Mouse (Mus musculus): Measurements from ENCODE around the gene Ube4a.

Ube4a gene

DNA sequence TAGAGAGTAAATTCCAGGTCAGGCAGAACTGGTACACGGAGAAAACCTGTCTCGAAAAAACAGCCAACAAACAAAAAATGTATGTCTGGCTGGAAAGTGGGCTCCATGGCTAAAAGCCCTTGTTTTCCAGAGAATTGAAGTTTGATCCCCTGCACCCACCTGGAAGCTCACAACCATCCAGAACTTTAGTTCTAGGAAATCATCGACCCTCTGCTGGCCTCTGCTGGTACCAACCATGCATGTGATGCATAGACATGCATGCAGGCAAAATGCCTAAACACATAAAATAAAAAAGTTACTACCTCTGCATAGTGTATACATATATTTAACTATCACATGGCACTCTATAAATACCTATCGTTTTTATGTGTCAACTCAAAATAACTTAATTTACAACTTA, 65.0 kb downstream of the Ube4a start:
- no peak for DNase-seq (ENCODE audit: extremely low spot score, low spot score)

DNA sequence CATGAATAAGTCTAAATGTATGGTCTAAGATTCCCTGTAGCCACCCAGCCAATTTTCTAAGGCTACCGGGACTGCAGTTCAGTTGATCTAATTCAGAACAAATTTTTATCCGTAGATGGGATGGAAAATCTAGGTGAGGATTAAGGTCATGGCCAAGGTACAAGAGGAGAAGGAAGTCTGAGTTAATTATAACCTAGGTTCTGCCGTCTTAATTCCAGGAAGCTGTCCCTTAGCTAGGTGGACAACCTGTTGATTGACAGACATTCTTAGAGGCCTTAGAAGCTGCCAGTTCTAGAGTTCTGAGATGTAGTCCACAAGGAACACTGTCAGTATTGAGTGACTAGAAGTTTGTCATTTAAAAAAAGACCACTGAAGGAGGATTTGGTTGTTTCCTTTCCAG, 65.7 kb downstream of the Ube4a start:
- no peak for DNase-seq (ENCODE audit: extremely low spot score, low spot score)

DNA sequence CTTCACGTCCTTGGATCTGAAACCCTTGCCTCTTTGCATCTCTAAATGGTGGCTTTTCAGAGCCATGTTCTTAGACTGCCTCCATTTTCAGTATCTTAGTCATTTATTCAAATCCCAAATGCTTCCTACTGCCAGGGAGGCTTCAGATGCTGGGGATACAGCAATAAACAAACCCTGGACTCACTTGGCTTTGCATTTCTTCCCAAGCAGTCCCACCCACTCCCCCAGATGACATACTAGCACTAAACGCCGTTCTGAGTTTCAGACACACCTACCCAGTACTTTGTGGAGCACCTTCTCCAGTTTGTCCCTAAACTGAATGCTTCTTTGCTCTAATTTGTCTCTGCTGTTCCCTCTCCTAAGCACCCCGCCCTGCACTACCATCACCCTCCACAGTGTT, 68.4 kb downstream of the Ube4a start:
- no peak for DNase-seq (ENCODE audit: extremely low spot score, low spot score)

DNA sequence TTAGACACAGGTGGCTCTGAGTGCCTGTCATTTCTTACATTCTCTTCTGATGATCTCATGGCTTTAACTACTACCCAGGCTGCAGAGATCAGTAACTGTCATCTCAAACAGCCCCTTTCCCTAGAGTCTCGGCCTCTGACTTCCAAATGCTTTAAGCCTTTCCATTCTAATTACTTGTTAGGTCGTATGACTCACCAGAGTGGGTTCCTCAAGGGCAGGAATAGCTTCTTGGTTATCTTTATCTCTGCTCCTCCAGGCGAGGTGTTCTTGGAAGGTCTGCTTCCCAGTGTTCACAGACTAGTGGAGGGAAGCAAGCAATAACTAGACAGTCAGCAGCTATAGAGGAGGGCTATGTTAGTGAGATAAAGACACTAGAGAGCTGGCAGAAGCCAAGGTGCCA, 72.7 kb downstream of the Ube4a start:
- no peak for DNase-seq (ENCODE audit: extremely low spot score, low spot score)

DNA sequence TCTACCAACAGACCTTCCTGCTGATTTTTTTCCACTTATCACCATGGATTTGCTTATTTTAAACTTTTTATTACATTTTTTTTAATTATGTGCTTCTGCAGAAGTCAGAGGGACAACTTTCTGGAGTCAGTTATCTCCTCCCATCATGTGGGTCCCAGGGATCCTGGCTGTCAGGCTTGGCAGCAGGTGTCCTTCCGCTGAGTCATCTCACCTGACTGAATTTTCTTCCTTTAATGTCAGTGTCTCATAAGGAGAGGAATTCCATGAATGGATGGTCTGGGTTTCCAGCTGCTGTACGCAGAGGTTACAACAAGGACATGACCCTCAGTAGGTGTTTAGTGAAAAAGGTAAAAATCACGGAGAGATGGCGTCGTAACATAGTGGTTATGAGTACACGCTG, 74.2 kb downstream of the Ube4a start:
- DNase-seq (ENCODE audit: extremely low spot score, low spot score): no peak

DNA sequence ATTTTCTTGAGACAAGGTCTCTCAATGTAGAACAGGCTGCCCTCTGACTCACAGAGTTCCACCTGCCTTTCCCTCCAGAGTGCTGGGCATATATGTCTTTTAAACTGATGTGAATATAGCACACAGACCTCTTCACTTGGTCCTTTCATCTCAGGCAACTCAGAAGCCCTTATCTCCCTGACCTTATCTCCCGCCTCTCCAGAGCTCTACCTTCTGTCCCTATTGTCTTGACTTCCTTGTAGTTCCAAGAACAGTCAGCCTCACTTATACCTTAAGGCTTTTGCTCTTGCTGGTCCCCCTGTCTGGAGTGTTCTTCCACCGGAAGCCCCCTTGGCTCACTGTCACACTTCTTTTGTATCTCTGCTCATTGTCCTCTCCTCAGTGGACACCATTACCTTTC, 75.3 kb downstream of the Ube4a start:
- DNase-seq (ENCODE audit: extremely low spot score, low spot score): no peak

DNA sequence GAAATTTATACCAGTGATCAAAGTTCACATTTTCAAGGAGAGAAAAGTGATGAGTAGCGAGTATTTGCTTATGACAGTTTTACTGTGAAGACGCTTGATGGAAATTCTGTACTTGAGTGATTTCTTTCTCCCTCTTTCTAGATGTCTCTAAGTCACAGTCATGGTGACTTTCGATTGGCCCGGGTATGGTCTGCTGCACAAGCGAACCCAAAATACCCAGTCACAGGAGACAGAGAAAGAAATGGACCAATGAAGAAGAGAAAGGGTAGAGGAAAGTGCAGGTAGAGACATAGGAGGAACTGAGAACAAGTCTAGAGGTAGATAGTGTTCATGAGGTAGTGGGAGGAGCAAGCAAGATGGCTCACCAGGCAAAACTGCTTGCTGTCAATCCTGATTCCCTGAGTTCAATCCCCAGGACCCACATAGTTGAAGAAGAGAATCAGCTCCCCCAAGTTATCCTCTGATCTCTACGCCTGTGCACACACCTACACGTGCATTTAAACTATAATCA, 77.2 kb downstream of the Ube4a start:
- no peak for DNase-seq (ENCODE audit: extremely low spot score, low spot score)

DNA sequence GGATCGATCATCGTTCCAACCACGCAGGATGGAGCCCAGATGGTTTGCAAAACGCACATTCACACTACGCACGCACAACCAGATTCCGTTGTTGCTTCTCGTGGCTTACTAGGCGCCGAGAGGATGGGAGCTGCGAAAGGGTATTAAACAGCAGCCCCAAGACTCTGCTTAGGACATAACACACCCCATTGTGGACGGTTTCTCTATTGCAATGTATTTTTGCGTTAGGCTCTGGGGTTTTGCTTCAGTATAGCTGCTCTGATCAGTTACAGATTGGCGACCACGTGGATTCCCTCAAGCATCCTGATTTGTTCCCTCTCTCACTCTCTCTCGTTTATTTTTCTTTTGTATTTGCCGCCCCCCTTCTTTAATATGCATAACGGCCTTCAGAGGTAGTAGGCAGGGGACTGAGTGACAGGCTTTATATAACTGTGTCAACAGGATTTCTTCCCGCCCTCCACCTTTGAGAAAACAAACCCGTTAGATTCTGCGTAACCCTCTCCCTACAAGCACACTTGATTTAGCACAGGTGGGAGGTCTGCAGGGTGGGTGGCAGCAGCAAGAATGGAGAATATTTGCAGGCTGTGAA, 82.3 kb downstream of the Ube4a start:
- peak; percentile 24 for DNase-seq (ENCODE audit: extremely low spot score, low spot score)

DNA sequence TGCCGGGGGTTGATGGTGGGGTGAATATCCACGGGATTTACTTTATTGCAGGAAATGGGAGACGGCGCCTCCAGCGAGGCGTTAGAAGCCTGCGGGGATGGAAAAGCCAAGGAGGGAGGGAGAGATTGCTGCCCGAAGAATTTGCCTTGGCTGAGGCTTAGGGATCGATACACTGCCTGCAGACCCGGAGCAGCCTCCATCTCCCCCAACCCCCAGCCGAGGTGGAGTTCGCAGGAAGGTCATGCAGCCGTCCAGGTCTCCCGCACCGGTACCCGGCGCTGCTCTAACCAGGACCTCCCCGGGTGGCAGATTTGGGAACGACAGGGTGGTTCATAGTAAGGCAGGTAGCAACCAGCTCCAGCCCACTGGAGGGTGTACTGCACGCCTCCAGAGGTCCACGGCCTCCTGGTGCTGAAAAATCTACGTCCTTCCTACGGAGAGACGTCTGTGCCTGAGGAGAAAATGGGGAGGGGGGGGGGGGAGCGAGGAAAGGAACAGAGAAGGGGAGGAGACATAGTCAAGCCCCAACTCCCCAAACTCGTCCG, 82.9 kb downstream of the Ube4a start:
- DNase-seq (ENCODE audit: extremely low spot score, low spot score): peak; percentile 78

DNA sequence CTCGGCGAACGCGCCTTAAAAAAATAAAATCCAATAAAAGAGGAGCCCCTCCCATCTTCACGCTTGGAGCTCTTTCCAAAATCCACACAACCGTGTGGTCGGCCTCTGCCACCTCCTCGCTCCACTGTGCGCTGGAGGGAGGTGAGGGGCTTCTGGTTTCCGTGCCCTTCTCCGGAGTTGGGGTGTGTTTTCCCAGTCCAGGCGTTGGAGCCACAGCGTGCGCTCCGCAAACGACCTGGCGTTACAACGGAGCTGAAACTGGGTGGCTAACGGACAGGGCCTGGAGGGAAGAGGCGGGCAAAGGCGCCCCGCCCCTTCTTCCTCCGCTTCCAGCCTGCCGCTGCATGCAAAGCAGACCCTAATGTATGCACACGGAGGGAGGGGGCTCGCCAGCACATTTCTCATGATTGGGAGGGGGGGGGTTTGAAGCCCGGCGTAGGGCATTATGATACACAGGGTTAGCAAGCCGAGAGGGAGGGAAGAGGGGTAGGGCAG, 83.4 kb downstream of the Ube4a start:
- DNase-seq (ENCODE audit: extremely low spot score, low spot score): peak; percentile 89

DNA sequence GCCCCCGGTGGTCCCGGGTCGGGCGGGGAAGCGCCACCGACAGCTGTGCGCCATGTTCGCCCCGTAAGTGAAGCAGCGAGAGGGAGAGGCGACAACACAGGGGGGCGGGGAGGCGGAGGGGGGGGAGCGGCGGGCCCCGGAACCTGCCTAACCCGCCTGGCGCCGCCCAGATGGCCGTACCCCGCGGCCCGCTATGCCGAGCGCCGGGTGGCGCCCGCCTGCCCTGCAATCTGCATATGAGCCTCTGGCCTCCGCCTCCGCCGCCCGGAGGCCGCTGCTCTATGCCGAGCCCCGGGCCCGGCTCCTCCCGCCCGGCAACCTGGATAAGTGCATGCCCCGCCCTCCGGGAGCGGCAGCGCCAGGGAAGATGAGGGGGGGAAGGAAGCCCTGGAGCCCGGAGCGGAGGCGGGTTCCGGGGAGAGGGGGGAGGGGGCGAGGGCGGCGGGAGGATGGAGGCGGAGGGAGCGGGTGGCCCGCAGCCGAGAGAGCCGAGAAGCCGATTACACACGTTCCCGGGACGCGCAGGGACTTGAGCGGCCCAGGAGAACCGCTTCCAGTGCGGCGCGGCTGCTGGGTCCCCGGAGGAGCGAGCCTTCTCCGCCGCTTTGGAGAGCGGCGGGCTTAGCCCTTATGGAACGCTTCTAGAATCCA, 84.1 kb downstream of the Ube4a start, which contains the start of gene Kmt2a:
Gene Kmt2a (minus strand): TSS at position 76 of the 651 bp plus-strand sequence.
- DNase-seq (ENCODE audit: extremely low spot score, low spot score): peak; percentile 99

DNA sequence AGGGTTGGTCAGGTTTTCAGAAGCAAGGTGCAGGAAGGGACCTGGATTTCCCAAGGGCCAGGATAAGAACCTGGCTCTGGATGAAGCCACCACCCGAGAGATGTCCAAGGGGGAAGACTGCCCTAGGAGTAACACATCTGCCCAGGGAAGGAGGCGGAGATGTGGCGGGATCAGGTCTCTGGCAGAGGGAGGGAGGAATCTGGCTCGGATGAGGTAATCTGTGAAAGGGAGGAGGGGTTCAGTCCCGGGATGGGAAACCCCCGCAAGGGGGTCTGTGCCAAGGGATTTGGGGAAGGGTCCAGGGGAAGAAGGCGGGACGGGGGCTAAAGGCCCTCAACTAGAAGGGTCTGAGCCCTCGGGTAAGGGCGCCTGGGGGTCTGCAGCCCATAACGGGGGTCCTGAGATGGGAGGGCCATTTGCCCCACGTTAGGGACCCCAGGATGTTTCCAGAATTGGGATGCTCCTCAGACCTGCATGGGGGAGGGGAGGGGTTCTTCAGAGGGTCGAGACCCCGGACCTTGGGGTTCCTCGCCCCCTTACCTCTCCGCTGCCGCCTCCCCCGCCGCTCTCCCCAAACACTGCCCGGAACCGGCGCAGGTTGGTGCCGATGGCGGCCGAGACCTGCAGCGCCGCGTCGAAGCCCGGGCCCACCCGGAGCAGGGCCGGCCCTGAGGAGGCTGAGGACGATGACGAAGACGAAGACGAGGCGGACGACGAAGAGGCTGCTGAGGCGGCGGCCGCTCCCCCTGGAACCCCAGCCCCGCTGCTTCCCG, 84.9 kb downstream of the Ube4a start:
- peak; percentile 50 for DNase-seq (ENCODE audit: extremely low spot score, low spot score)

DNA sequence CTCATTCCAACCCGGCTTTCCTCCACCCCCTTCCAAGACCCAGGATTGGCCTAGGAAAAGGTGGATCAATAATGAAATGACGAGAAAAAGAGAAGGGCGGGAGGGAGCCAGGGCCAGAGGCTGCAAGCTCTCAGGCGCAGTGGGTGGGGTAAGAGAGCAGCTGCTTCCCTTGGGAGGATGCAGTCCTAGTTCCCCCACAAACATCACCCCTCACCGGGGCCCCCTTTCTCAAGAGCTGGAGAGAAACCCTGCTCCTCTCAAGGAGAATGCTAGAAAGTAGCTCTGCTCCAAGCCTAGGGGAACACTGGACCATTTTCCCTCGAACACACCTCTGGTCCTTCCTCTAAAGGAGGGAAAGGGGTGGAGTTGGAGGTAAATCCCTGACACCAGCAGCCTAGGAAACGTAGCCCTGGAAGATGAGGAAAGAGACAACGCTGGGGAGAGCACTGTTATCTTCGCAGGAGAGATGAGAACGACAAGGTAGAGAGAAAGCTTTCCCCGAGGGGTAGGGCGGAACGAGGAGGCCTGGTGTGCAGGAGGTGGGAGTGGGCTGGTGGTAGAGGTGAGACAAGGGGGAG, 85.6 kb downstream of the Ube4a start:
- DNase-seq (ENCODE audit: extremely low spot score, low spot score): peak; percentile 23

DNA sequence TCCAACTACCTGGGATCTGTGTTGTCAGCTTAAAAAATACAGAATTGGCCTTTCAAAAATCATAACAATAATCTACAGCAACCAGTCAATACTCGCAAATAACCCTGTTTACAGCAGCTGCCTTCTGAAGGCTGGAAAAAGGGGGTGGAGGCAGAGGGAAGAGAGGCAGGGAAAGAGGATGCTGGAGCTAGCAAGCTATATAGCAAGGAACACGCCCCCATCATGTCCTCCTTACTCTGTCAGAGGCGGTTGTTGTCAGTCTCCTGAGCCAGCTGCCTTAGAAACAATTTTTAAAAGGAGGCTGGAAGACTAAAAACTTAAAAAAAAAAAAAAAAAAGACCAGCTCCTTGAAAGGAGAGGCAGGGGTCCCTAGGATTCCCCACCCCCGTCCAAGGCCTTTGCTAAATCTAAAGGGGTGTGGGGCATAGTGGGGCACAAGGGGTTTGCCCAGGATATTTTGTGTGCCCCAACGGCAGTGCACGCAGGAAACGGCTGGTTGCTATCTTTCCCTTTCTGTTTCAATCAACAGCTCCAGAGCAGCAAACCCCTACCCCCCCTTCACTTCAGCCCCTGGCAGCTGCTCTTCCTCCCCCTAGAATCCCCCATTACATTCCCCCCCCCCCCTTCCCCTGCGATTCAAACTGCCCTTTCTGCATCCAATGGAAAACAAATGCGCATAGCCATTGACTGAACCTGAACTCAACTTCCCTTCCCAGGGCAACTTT, 86.5 kb downstream of the Ube4a start:
- peak; percentile 15 for DNase-seq (ENCODE audit: extremely low spot score, low spot score)

DNA sequence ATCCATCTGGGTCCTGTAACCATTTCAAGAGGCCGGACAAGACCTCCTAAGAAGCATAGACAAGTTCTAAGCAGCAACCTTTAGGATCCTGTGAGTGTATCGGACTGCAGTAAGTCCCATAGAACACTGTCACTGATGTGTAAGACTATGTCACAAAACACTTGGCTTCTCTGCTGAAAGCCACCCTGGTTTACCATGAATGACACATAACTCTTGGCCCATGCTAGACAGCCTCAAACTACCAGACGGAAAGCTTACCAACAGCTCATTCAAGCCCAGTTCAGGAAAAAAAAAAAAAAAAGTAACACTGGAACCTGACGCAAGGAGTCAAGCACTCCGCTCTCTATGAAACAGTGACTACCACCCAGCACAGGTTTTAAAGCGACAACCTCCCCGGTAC, 87.7 kb downstream of the Ube4a start:
- DNase-seq (ENCODE audit: extremely low spot score, low spot score): no peak

DNA sequence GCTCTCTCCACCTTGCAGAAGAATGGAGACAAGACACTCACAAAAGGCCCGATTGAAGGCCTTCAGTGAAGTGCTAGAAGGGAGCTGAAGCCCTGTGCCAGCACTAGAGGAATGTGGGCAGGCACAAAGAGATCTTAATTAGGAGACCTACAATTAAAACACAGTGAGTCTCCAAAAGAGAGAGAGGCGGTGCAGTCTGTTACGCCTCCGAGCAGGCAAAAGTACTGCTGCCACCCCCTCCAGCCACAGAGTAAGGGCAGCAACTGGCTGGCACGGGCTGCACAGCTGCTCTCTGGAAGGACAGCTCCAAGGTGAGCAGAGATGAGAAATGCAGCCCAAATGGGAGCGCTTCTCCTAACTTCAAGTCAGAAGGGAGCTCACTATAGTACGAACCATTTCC, 89.9 kb downstream of the Ube4a start:
- DNase-seq (ENCODE audit: extremely low spot score, low spot score): no peak

DNA sequence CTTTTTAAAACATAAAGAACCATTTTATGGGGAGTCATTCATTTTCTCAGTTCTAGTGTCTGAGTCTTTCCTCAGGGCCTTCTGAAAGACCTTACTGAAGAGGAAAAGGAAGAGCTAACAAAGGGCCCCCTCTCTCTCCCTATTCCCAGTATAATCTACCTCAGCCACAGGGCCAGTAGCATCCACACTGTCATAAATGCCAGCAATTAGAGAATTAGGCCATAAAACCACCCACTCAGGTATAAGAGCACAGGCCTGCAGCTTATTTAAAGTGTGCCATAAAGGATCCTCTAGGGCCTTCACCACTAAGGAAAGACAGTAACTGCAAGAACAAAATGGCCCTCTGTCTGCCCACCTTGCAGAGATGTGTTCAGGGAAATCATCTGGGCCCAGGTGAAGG, 91.2 kb downstream of the Ube4a start:
- DNase-seq (ENCODE audit: extremely low spot score, low spot score): no peak

DNA sequence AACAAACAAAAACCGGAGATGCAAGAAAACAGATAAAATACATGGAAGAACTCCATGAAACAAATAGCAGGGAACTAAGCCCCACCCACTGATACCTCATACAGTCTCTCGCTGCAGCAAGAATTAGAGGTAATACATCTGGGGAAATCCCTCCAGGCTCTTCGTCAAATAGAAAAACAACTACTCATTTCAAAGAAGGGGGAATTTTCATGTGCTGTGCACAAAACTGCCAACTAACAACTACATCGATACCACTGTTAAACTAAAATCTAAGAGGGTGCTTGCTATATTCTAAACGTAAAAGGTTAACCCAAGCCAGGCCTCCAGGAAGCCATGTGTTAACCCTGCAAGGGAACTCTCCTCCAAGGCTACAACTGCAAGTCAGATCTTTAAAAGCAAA, 91.7 kb downstream of the Ube4a start:
- DNase-seq (ENCODE audit: extremely low spot score, low spot score): no peak

Measured in neural tube, embryonic 10.5 days (tissue).